Mouse (Mus musculus) G1E (cell line): ENCODE data around the gene Rarg. TPM values are rescaled to one million over a fixed set of nuclear protein-coding genes. Genes with fewer than 3 reads are reported as not detected.

Experiments
- ATAC-seq: 2 replicates; pipeline ENCODE4 v1.8.0; 2016; ENCODE audit warnings: mild to moderate bottlenecking; ENCODE audit not compliant: insufficient number of reproducible peaks, poor library complexity, low FRiP score, severe bottlenecking; ENCODE audit errors: extremely low read depth
- DNase-seq: peaks from one replicate; pipeline ENCODE4 v3.0.0; 2012; ENCODE audit warnings: low spot score
- H3K27me3 ChIP-seq: 2 replicates; pipeline ENCODE4 v1.6.1; 2012; ENCODE audit warnings: mild to moderate bottlenecking, low read length, inconsistent platforms; ENCODE audit not compliant: insufficient read depth
- H3K36me3 ChIP-seq: replicated peaks from 2 replicates; pipeline ENCODE3; 2012; ENCODE audit warnings: mild to moderate bottlenecking, inconsistent platforms
- H3K4me1 ChIP-seq: 2 replicates; pipeline ENCODE4 v1.6.1; 2012; ENCODE audit warnings: low read depth, low read length, inconsistent platforms, mixed read lengths; ENCODE audit not compliant: insufficient read depth
- H3K4me3 ChIP-seq: 2 replicates; pipeline ENCODE4 v1.5.1; 2012; ENCODE audit warnings: low read depth, mild to moderate bottlenecking, inconsistent platforms, low read length, moderate library complexity, mixed read lengths
- H3K9me3 ChIP-seq: replicated peaks from 2 replicates; pipeline ENCODE4 v1.6.1; 2012; ENCODE audit warnings: inconsistent platforms
- CTCF ChIP-seq: IDR thresholded peaks from 2 replicates; pipeline ENCODE4 v1.5.1; 2012; ENCODE audit warnings: low read depth, low read length, inconsistent platforms, mixed read lengths
- GATA1 ChIP-seq: IDR thresholded peaks from 2 replicates; pipeline ENCODE4 v1.6.1; 2012; ENCODE audit warnings: borderline replicate concordance, low read length, inconsistent platforms, mixed read lengths
- GATA2 ChIP-seq: IDR thresholded peaks from 2 replicates; pipeline ENCODE4 v1.6.1; 2012; ENCODE audit warnings: low read depth, low read length, inconsistent platforms, borderline replicate concordance
- POLR2AphosphoS5 ChIP-seq: IDR thresholded peaks from 2 replicates; pipeline ENCODE4 v1.6.1; 2012; ENCODE audit warnings: low read depth, low read length, inconsistent platforms; ENCODE audit not compliant: insufficient replicate concordance
- TAL1 ChIP-seq: conservative IDR thresholded peaks from 2 replicates; pipeline ENCODE4 v1.6.1; 2012; ENCODE audit warnings: low read depth, low read length, inconsistent platforms, mixed read lengths
- polyA plus RNA-seq: library from polyadenylated mRNA; stranded (reverse); fragments of >175 nt; gene quantifications from 2 replicates; pipeline ENCODE4 v1.2.3, GENCODE M21; 2012
- total RNA-seq, 2 experiments: library from RNA; stranded (forward) in 1 of 2; stranded (reverse) in 1 of 2; fragments of 200-1000 nt in 1 of 2; fragments of >200 nt in 1 of 2; fragmentation: Nextera tagmentation in 1 of 2; gene quantifications; 2 replicates each; pipeline ENCODE4 v1.2.3; 2014 to 2017

Gene Rarg
- total and polyA plus RNA-seq, 3 experiments: 1.9 to 3.4 (median 2.2) TPM

- no peaks in the 10 kb centered on the region for H3K27me3 ChIP-seq
- no peak for ATAC-seq
- H3K36me3 ChIP-seq: peaks cover 15% of the 10 kb centered on the region
- no peak overlapping the region for H3K4me3 ChIP-seq
- peaks cover 33% of the 10 kb centered on the region for H3K4me1 ChIP-seq
- H3K9me3 ChIP-seq: no peaks in the 10 kb centered on the region
- TF ChIP-seq TAL1 (no peak), CTCF (no peak)
- no peak for DNase-seq
These were observed 58.5 kb downstream of the Rarg start for GRCm38 (mm10) chr15:102198841-102199240.

GRCm38 (mm10) chr15:102195373-102195772 lies 61.9 kb downstream of the Rarg start:
- Histone ChIP-seq H3K27me3 (peaks cover 11% of the 10 kb centered on the region; the same call in 1 of the 2 replicates), H3K36me3 (peaks cover 9% of the 10 kb centered on the region), H3K9me3 (no peaks in the 10 kb centered on the region), H3K4me3 (no peak overlapping the region), H3K4me1 (peaks cover 42% of the 10 kb centered on the region)
- no peak for DNase-seq
- ATAC-seq: no peak
- TF ChIP-seq POLR2AphosphoS5 (no peak), CTCF (no peak), TAL1 (no peak), GATA2 (no peak), GATA1 (no peak)

DNA sequence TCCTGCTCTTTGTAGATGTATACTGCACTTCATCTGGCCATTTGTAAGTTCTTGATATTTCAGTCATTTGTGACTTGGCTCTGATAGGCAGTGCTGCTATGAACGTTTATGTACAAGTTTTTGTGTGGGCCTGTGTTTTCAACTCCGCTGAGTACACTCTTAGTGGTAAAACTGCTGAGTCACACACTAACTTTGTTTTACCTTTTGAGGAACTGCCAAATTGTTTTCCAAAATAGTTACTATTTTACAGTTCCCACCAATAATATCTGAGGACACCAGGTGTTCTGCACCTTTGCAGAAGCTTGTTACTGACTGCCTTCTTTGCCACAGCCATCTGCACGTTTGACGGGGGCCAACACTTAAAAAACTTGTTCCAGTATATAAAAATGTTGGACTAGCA lies 62.9 kb downstream of the Rarg start:
- Histone ChIP-seq H3K4me3 (no peak overlapping the region), H3K36me3 (peaks cover 7% of the 10 kb centered on the region), H3K9me3 (no peaks in the 10 kb centered on the region), H3K27me3 (peaks cover 12% of the 10 kb centered on the region; the same call in 1 of the 2 replicates), H3K4me1 (peaks cover 42% of the 10 kb centered on the region)
- no peak for DNase-seq
- TF ChIP-seq TAL1 (no peak), CTCF (no peak), GATA2 (no peak), GATA1 (no peak), POLR2AphosphoS5 (no peak)
- no peak; the same call in 1 of the 2 replicates for ATAC-seq

- peaks cover 16% of the 10 kb centered on the region for H3K27me3 ChIP-seq
- H3K9me3 ChIP-seq: no peaks in the 10 kb centered on the region
- DNase-seq: no peak
- peaks cover 3% of the 10 kb centered on the region for H3K36me3 ChIP-seq
- no peak for ATAC-seq
- H3K4me3 ChIP-seq: no peak overlapping the region
- peaks cover 44% of the 10 kb centered on the region for H3K4me1 ChIP-seq
- no peak for TF ChIP-seq GATA1
- no peak for TF ChIP-seq TAL1
- TF ChIP-seq CTCF: no peak
- no peak for TF ChIP-seq GATA2
- no peak for TF ChIP-seq POLR2AphosphoS5
These were observed 63.7 kb downstream of the Rarg start for GRCm38 (mm10) chr15:102193652-102194051.

DNA sequence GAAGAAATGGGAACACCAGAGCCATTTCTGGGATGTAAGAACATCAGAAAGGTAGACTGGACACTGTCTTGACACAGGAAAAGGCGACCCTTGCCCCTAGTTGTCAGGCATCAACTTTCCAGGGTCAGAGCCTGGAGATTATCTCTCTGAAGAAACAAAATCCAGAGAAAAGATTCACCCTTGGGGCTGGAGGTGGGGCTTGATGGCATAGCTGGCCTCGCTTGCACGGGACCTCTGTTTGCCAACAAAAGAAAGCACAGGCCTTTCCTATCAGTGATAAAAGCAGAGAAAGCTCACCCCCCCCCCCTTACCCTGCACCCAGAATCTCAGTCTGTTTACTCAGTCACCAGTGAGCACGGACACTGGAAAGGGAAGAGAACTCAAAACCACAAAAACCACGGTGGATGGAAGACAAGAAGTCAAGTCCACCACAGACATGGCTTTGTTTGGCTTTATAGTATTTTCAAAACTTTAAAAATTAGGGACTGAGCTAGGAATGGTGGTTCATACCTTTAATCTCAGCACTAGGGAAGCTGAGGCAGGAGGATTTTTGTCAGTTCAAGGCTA lies 64.4 kb downstream of the Rarg start:
- Histone ChIP-seq H3K4me1 (peaks cover 47% of the 10 kb centered on the region), H3K36me3 (peaks cover 3% of the 10 kb centered on the region), H3K9me3 (no peaks in the 10 kb centered on the region), H3K27me3 (peaks cover 19% of the 10 kb centered on the region), H3K4me3 (no peak overlapping the region)
- no peak for DNase-seq
- TF ChIP-seq POLR2AphosphoS5 (no peak), TAL1 (no peak), GATA1 (no peak), CTCF (no peak), GATA2 (no peak)
- no peak for ATAC-seq

- H3K36me3 ChIP-seq: peaks cover 3% of the 10 kb centered on the region
- ATAC-seq (no peak), DNase-seq (no peak)
- peaks cover 47% of the 10 kb centered on the region for H3K4me1 ChIP-seq
- TF ChIP-seq POLR2AphosphoS5: no peak
- no peak for TF ChIP-seq CTCF
- no peak for TF ChIP-seq TAL1
- TF ChIP-seq GATA1: no peak
- no peak for TF ChIP-seq GATA2
- H3K4me3 ChIP-seq: no peak overlapping the region
- no peaks in the 10 kb centered on the region for H3K9me3 ChIP-seq
- H3K27me3 ChIP-seq: peaks cover 19% of the 10 kb centered on the region
These were observed 65.0 kb downstream of the Rarg start for GRCm38 (mm10) chr15:102192271-102192812.
